In genomic region chr8:121262728-121263389, GRCm38 (mm10) we compare ENCODE assay signal across 8 mouse cellular contexts.
DNase-seq lines count a peak whose midpoint lies in the region; ATAC-seq lines count a peak whose summit lies in the region.

No protein-coding gene starts in this region.

- peaks cover 54% of the 10 kb centered on the region for H3K4me1 ChIP-seq in hindbrain, embryonic 10.5 days (replicated peaks)
- peaks cover 3% of the 10 kb centered on the region; the same call in 1 of the 2 replicates for H3K4me1 ChIP-seq in hindbrain, embryonic 16.5 days (ENCODE audit: control insufficient read depth, insufficient read depth, low read depth, low read length)
- peaks cover 33% of the 10 kb centered on the region for H3K4me1 ChIP-seq in heart, embryonic 11.5 days (ENCODE audit: control insufficient read depth, insufficient read depth, low read length)

- ATAC-seq in hindbrain, embryonic 16.5 days: no peak
- ATAC-seq in heart, embryonic 11.5 days (replicated peaks; ENCODE audit: insufficient number of reproducible peaks, low FRiP score, low TSS enrichment): peak; percentile 70
- no peak for ATAC-seq in activated CD4-positive, CD25-positive, alpha-beta regulatory T cell, adult 4 months

- H3K36me3 ChIP-seq in hindbrain, embryonic 10.5 days: no peaks in the 10 kb centered on the region
- H3K36me3 ChIP-seq in hindbrain, embryonic 16.5 days (ENCODE audit: control insufficient read depth, insufficient read depth, low read length): no peaks in the 10 kb centered on the region
- H3K36me3 ChIP-seq in heart, embryonic 11.5 days (ENCODE audit: control insufficient read depth, insufficient read depth, low read length): no peaks in the 10 kb centered on the region

- no peak for DNase-seq in hindbrain, embryonic 10.5 days (ENCODE audit: low spot score)
- DNase-seq in kidney, postnatal 10 days: peak; percentile 78
- peak; percentile 65 to 83 for DNase-seq in lung, postnatal 4 days
- no peak for DNase-seq in cerebellum, adult 9-11 months
- DNase-seq in left cerebral cortex, postnatal 14 days (ENCODE audit: low spot score in 2 of 2): no peak

- 75% methylated on average over 21 of the region's 21 CpGs for WGBS in hindbrain, embryonic 10.5 days
- 81% methylated on average over 21 of the region's 21 CpGs for WGBS in hindbrain, embryonic 16.5 days
- 34% methylated on average over 21 of the region's 21 CpGs for WGBS in heart, embryonic 11.5 days (ENCODE audit: insufficient replicate concordance)

- H3K27ac ChIP-seq in hindbrain, embryonic 10.5 days: peak overlapping the region; percentile 35; the same call in 1 of the 2 replicates
- H3K27ac ChIP-seq in hindbrain, embryonic 16.5 days (ENCODE audit: low read depth, low read length): no peak overlapping the region
- H3K27ac ChIP-seq in heart, embryonic 11.5 days (ENCODE audit: low read depth, low read length): peak overlapping the region; percentile 89

- intact Hi-C loops in left cerebral cortex, postnatal 14 days (cut with DNase I): no loop called here

- no peak overlapping the region for H3K4me3 ChIP-seq in hindbrain, embryonic 10.5 days
- no peak overlapping the region for H3K4me3 ChIP-seq in hindbrain, embryonic 16.5 days (ENCODE audit: low read length)
- no peak overlapping the region for H3K4me3 ChIP-seq in heart, embryonic 11.5 days (ENCODE audit: low read depth, low read length)

- H3K9me3 ChIP-seq in hindbrain, embryonic 10.5 days: no peaks in the 10 kb centered on the region
- H3K9me3 ChIP-seq in hindbrain, embryonic 16.5 days (ENCODE audit: control insufficient read depth, low read length): no peaks in the 10 kb centered on the region
- H3K9me3 ChIP-seq in heart, embryonic 11.5 days (replicated peaks; ENCODE audit: control insufficient read depth, low read length): no peaks in the 10 kb centered on the region

- H3K27me3 ChIP-seq in hindbrain, embryonic 10.5 days (ENCODE audit: insufficient read depth, poor library complexity, severe bottlenecking): peaks cover 16% of the 10 kb centered on the region
- no peaks in the 10 kb centered on the region; the same call in 1 of the 2 replicates for H3K27me3 ChIP-seq in hindbrain, embryonic 16.5 days (replicated peaks; ENCODE audit: control insufficient read depth, insufficient read depth, low read length)
- H3K27me3 ChIP-seq in heart, embryonic 11.5 days (ENCODE audit: control insufficient read depth, insufficient read depth, low read length): no peaks in the 10 kb centered on the region

- no peak overlapping the region for H3K9ac ChIP-seq in hindbrain, embryonic 16.5 days (ENCODE audit: low read depth, low read length)
- 0 out of 2 replicates have a peak overlapping the region, but pooled peaks have one; percentile 3 for H3K9ac ChIP-seq in heart, embryonic 11.5 days (ENCODE audit: low read depth, low read length)

- no peak overlapping the region for H3K4me2 ChIP-seq in hindbrain, embryonic 16.5 days (ENCODE audit: low read length)
- peak overlapping the region; percentile 34 for H3K4me2 ChIP-seq in heart, embryonic 11.5 days

Comparison
In these comparisons a context has a peak if more than half of its experiments do, and no peak if none do; other contexts are left out.
1. DNase-seq: peak in kidney, postnatal 10 days (single experiment) and lung, postnatal 4 days (2 of 2); none in hindbrain, embryonic 10.5 days (single experiment), cerebellum, adult 9-11 months (single experiment) and left cerebral cortex, postnatal 14 days (0 of 2).